Mouse (Mus musculus) spleen, adult 2 months (tissue): ENCODE results near the gene Pde4d.

Experiments
- CTCF ChIP-seq: fragments of 200-500 bp; IDR thresholded peaks from 2 replicates; pipeline ENCODE4 v1.5.1; 2011; ENCODE audit warnings: mild to moderate bottlenecking, inconsistent platforms; ENCODE audit not compliant: insufficient read depth, insufficient read length, insufficient replicate concordance; ENCODE audit errors: extremely low read depth
- POLR2A ChIP-seq: fragments of 200-500 bp; IDR thresholded peaks from 2 replicates; pipeline ENCODE4 v1.6.1; 2011; ENCODE audit warnings: low read depth, low read length, inconsistent platforms

DNA sequence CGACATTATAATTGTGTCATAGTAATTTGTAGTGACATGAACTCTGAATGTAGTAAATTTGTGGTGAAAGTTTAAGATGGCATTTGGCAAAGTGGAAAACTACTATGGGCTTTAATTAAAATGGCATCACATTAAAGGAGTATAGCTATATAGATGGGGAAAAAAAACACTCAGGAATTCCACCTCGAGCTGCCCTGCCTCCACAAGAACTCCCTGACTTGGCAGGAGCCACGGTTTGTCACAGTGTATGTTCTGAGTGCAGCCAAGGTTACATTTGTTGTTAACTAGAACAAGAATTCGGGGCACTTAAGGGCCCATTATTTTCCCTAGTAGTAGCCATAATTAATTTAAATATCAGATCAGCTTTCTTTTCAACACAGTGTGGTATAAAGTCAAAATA, 805.9 kb downstream of the Pde4d start:
- no peak for TF ChIP-seq CTCF
- TF ChIP-seq POLR2A, result no peak
